Mouse (Mus musculus): ENCODE results near the gene Scel. TPM values are rescaled to one million over a fixed set of nuclear protein-coding genes. Genes with fewer than 3 reads are reported as not detected.

Gene Scel
- polyA plus RNA-seq, 1 experiment from 2014 or later, result 2.0 TPM

GRCm38 (mm10) chr14:103619756-103620155 is 106.6 kb downstream of the Scel start:
- Histone ChIP-seq H3K9me3 (ENCODE audit: control insufficient read depth, low read length) (no peaks in the 10 kb centered on the region), H3K27me3 (ENCODE audit: control insufficient read depth, insufficient read depth, low read length) (no peaks in the 10 kb centered on the region), H3K27ac (ENCODE audit: low read depth, low read length) (no peak overlapping the region), H3K36me3 (ENCODE audit: control insufficient read depth, insufficient read depth, low read length) (no peaks in the 10 kb centered on the region), H3K4me3 (ENCODE audit: low read length) (no peak overlapping the region), H3K9ac (ENCODE audit: low read depth, low read length) (no peak overlapping the region), H3K4me2 (replicated peaks; ENCODE audit: low read depth, low read length) (no peak overlapping the region), H3K4me1 (ENCODE audit: control insufficient read depth, insufficient read depth, low read length) (no peaks in the 10 kb centered on the region)
- no peak for ATAC-seq (ENCODE audit: low FRiP score, low TSS enrichment)
- 92% methylated on average over 4 of the region's 4 CpGs for WGBS

- no peaks in the 10 kb centered on the region for H3K9me3 ChIP-seq (ENCODE audit: control insufficient read depth, low read length)
- H3K9ac ChIP-seq (ENCODE audit: low read depth, low read length), result no peak overlapping the region
- no peaks in the 10 kb centered on the region for H3K27me3 ChIP-seq (ENCODE audit: control insufficient read depth, insufficient read depth, low read length)
- no peaks in the 10 kb centered on the region for H3K4me1 ChIP-seq (ENCODE audit: control insufficient read depth, insufficient read depth, low read length)
- H3K27ac ChIP-seq (ENCODE audit: low read depth, low read length), result no peak overlapping the region
- H3K36me3 ChIP-seq (ENCODE audit: control insufficient read depth, insufficient read depth, low read length), result no peaks in the 10 kb centered on the region
- ATAC-seq (ENCODE audit: low FRiP score, low TSS enrichment), result no peak
- H3K4me3 ChIP-seq (ENCODE audit: low read length), result no peak overlapping the region
- 95% methylated on average over 2 of the region's 2 CpGs for WGBS
- no peak overlapping the region for H3K4me2 ChIP-seq (replicated peaks; ENCODE audit: low read depth, low read length)
These were observed 108.1 kb downstream of the Scel start for GRCm38 (mm10) chr14:103621207-103621606.

GRCm38 (mm10) chr14:103626100-103626499 is 113.0 kb downstream of the Scel start:
- Histone ChIP-seq H3K4me2 (replicated peaks; ENCODE audit: low read depth, low read length) (no peak overlapping the region), H3K36me3 (ENCODE audit: control insufficient read depth, insufficient read depth, low read length) (no peaks in the 10 kb centered on the region), H3K4me3 (ENCODE audit: low read length) (no peak overlapping the region), H3K9ac (ENCODE audit: low read depth, low read length) (no peak overlapping the region), H3K27me3 (ENCODE audit: control insufficient read depth, insufficient read depth, low read length) (no peaks in the 10 kb centered on the region), H3K27ac (ENCODE audit: low read depth, low read length) (no peak overlapping the region), H3K4me1 (ENCODE audit: control insufficient read depth, insufficient read depth, low read length) (no peaks in the 10 kb centered on the region), H3K9me3 (ENCODE audit: control insufficient read depth, low read length) (no peaks in the 10 kb centered on the region)
- no peak for ATAC-seq (ENCODE audit: low FRiP score, low TSS enrichment)
- 81% methylated on average over 6 of the region's 6 CpGs for WGBS

- Histone ChIP-seq H3K27me3 (ENCODE audit: control insufficient read depth, insufficient read depth, low read length) (no peaks in the 10 kb centered on the region), H3K36me3 (ENCODE audit: control insufficient read depth, insufficient read depth, low read length) (no peaks in the 10 kb centered on the region), H3K4me2 (replicated peaks; ENCODE audit: low read depth, low read length) (no peak overlapping the region), H3K9ac (ENCODE audit: low read depth, low read length) (no peak overlapping the region), H3K4me3 (ENCODE audit: low read length) (no peak overlapping the region), H3K9me3 (ENCODE audit: control insufficient read depth, low read length) (no peaks in the 10 kb centered on the region), H3K27ac (ENCODE audit: low read depth, low read length) (no peak overlapping the region), H3K4me1 (ENCODE audit: control insufficient read depth, insufficient read depth, low read length) (no peaks in the 10 kb centered on the region)
- WGBS, result 86% methylated on average over 7 of the region's 7 CpGs
- no peak for ATAC-seq (ENCODE audit: low FRiP score, low TSS enrichment)
These were observed 116.7 kb downstream of the Scel start for GRCm38 (mm10) chr14:103629639-103630364.

GRCm38 (mm10) chr14:103630545-103630944 is 117.4 kb downstream of the Scel start:
- no peaks in the 10 kb centered on the region for H3K4me1 ChIP-seq (ENCODE audit: control insufficient read depth, insufficient read depth, low read length)
- no peak for ATAC-seq (ENCODE audit: low FRiP score, low TSS enrichment)
- H3K27ac ChIP-seq (ENCODE audit: low read depth, low read length), result no peak overlapping the region
- no peak overlapping the region for H3K4me3 ChIP-seq (ENCODE audit: low read length)
- 78% methylated on average over 8 of the region's 8 CpGs for WGBS
- no peaks in the 10 kb centered on the region for H3K27me3 ChIP-seq (ENCODE audit: control insufficient read depth, insufficient read depth, low read length)
- H3K9ac ChIP-seq (ENCODE audit: low read depth, low read length), result no peak overlapping the region
- no peaks in the 10 kb centered on the region for H3K36me3 ChIP-seq (ENCODE audit: control insufficient read depth, insufficient read depth, low read length)
- H3K4me2 ChIP-seq (replicated peaks; ENCODE audit: low read depth, low read length), result no peak overlapping the region
- no peaks in the 10 kb centered on the region for H3K9me3 ChIP-seq (ENCODE audit: control insufficient read depth, low read length)

- Histone ChIP-seq H3K4me1 (ENCODE audit: control insufficient read depth, insufficient read depth, low read length) (no peaks in the 10 kb centered on the region), H3K9ac (ENCODE audit: low read depth, low read length) (no peak overlapping the region), H3K27me3 (ENCODE audit: control insufficient read depth, insufficient read depth, low read length) (peaks cover 6% of the 10 kb centered on the region; the same call in 1 of the 2 replicates), H3K4me3 (ENCODE audit: low read length) (no peak overlapping the region), H3K9me3 (ENCODE audit: control insufficient read depth, low read length) (no peaks in the 10 kb centered on the region), H3K27ac (ENCODE audit: low read depth, low read length) (no peak overlapping the region), H3K4me2 (replicated peaks; ENCODE audit: low read depth, low read length) (no peak overlapping the region), H3K36me3 (ENCODE audit: control insufficient read depth, insufficient read depth, low read length) (no peaks in the 10 kb centered on the region)
- ATAC-seq (ENCODE audit: low FRiP score, low TSS enrichment), result no peak
- 58% methylated on average over 3 of the region's 3 CpGs for WGBS
These were observed 130.8 kb downstream of the Scel start for GRCm38 (mm10) chr14:103643933-103644332.

GRCm38 (mm10) chr14:103647981-103648380 is 134.8 kb downstream of the Scel start:
- WGBS, result 88% methylated on average over 2 of the region's 2 CpGs
- H3K4me1 ChIP-seq (ENCODE audit: control insufficient read depth, insufficient read depth, low read length), result no peaks in the 10 kb centered on the region
- no peak for ATAC-seq (ENCODE audit: low FRiP score, low TSS enrichment)

GRCm38 (mm10) chr14:103648623-103649255 is 135.6 kb downstream of the Scel start:
- peaks cover 28% of the 10 kb centered on the region for H3K27me3 ChIP-seq (ENCODE audit: control insufficient read depth, insufficient read depth, low read length)
- peak overlapping the region; percentile 6; the same call in 1 of the 2 replicates for H3K4me3 ChIP-seq (ENCODE audit: low read length)
- H3K4me2 ChIP-seq (replicated peaks; ENCODE audit: low read depth, low read length), result peak overlapping the region; percentile 21; the same call in 1 of the 2 replicates
- no peaks in the 10 kb centered on the region for H3K9me3 ChIP-seq (ENCODE audit: control insufficient read depth, low read length)
- H3K27ac ChIP-seq (ENCODE audit: low read depth, low read length), result no peak overlapping the region
- ATAC-seq (ENCODE audit: low FRiP score, low TSS enrichment), result no peak
- no peaks in the 10 kb centered on the region for H3K4me1 ChIP-seq (ENCODE audit: control insufficient read depth, insufficient read depth, low read length)
- H3K36me3 ChIP-seq (ENCODE audit: control insufficient read depth, insufficient read depth, low read length), result no peaks in the 10 kb centered on the region
- 40% methylated on average over 12 of the region's 12 CpGs for WGBS
- no peak overlapping the region for H3K9ac ChIP-seq (ENCODE audit: low read depth, low read length)

More at GRCm38 (mm10) chr14:103647981-103648380, 134.8 kb downstream of the Scel start:
- Histone ChIP-seq H3K9me3 (ENCODE audit: control insufficient read depth, low read length) (no peaks in the 10 kb centered on the region), H3K4me2 (replicated peaks; ENCODE audit: low read depth, low read length) (no peak overlapping the region), H3K4me3 (ENCODE audit: low read length) (no peak overlapping the region), H3K9ac (ENCODE audit: low read depth, low read length) (no peak overlapping the region), H3K27me3 (ENCODE audit: control insufficient read depth, insufficient read depth, low read length) (peaks cover 28% of the 10 kb centered on the region), H3K36me3 (ENCODE audit: control insufficient read depth, insufficient read depth, low read length) (no peaks in the 10 kb centered on the region), H3K27ac (ENCODE audit: low read depth, low read length) (no peak overlapping the region)

- ATAC-seq (ENCODE audit: low FRiP score, low TSS enrichment), result no peak
These were observed 136.2 kb downstream of the Scel start for GRCm38 (mm10) chr14:103649302-103649701.

More at GRCm38 (mm10) chr14:103649302-103649701, 136.2 kb downstream of the Scel start:
- 54% methylated on average over 4 of the region's 4 CpGs for WGBS
- Histone ChIP-seq H3K27me3 (ENCODE audit: control insufficient read depth, insufficient read depth, low read length) (peaks cover 28% of the 10 kb centered on the region), H3K4me2 (replicated peaks; ENCODE audit: low read depth, low read length) (peak overlapping the region; percentile 86; the same call in 1 of the 2 replicates), H3K9ac (ENCODE audit: low read depth, low read length) (no peak overlapping the region), H3K9me3 (ENCODE audit: control insufficient read depth, low read length) (no peaks in the 10 kb centered on the region), H3K4me1 (ENCODE audit: control insufficient read depth, insufficient read depth, low read length) (no peaks in the 10 kb centered on the region), H3K36me3 (ENCODE audit: control insufficient read depth, insufficient read depth, low read length) (no peaks in the 10 kb centered on the region), H3K4me3 (ENCODE audit: low read length) (peak overlapping the region; percentile 60; the same call in 1 of the 2 replicates), H3K27ac (ENCODE audit: low read depth, low read length) (no peak overlapping the region)

All from kidney, embryonic 14.5 days (tissue).